Mouse (Mus musculus) hindlimb bud, embryonic 11.5 days (tissue): Measurements from ENCODE around the gene Tmem184c.

Experiments
- DNase-seq: peaks from one replicate; pipeline ENCODE4 v3.0.0-alpha.2; 2012; ENCODE audit warnings: low read depth, low spot score; ENCODE audit errors: extremely low spot score

Gene Tmem184c

DNA sequence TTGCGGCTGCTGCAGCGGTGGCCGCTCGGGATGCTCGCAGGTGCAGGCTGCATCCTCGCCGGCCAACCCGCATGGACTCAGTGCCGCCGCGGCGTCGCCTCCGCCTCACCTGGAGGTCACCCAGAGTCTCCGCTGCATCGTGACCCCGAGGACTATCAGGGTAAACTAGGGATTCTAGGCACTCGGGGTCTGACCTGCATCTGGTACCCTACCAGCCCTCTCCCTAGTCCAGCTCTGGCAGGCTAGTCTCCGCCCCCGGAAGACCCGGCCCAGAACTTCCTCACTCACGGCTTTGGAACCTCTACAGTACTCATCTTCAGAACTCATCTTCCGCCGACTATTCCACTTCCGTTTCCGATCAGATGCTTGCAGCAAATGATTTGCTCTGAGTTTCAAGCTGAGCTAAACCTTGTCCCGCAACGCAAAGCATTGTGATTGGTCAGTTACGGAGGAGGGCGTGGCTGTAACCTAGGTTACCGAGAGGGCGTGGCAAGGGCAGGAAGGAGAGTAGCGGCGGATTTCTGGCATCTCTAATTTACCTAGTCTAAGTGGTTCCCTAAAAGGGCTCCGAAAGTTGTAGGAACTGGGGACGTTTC lies at the start of gene Tmem184c:
Gene Tmem184c (minus strand): TSS at position 325 of the 596 bp plus-strand sequence.
- peak; percentile 96 for DNase-seq

DNA sequence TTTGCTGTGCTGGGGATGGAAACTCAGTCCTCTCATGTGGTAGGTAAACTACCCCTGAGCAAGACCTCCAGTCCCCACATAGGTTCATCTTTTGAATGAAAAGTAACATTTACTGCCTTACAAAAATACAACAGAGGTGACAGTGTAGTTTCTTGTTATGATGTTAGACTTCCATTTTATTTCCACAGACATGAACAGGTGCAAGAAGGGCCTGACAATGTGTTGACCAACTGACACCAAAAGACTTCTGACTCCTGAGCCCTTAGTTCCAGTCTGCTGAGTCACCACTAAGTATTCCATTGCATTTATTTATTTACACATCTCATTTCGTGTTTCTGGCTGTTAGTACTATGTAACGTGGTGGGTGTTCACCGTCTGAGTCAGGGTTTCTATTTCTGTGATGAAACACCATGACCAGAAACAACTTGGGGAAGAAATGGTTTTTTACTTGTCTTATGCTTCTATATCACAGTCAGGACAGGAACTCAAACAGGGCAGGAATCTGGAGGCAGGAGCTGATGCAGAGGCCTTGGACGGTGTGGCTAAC lies 49.1 kb upstream of the Tmem184c start:
- DNase-seq, result no peak

DNA sequence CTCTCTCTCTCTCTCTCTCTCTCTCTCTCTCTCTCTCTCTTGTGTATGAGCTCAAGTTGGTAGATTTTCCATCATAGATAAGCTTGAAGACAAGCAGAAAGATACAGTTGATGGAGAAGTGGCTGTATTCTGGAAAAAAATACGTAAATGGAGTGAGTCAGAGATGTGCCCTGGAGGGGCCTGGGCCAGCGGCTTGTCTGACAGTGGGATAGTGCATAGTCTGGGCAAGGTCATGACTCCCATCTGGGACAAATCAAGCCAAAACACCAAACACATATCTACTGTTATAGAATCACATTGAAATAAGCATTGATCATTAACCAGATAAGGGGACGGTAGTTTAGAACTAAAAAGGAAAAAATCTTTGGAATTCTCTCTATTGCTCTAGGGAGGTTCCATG lies 47.9 kb upstream of the Tmem184c start:
- DNase-seq, result no peak

DNA sequence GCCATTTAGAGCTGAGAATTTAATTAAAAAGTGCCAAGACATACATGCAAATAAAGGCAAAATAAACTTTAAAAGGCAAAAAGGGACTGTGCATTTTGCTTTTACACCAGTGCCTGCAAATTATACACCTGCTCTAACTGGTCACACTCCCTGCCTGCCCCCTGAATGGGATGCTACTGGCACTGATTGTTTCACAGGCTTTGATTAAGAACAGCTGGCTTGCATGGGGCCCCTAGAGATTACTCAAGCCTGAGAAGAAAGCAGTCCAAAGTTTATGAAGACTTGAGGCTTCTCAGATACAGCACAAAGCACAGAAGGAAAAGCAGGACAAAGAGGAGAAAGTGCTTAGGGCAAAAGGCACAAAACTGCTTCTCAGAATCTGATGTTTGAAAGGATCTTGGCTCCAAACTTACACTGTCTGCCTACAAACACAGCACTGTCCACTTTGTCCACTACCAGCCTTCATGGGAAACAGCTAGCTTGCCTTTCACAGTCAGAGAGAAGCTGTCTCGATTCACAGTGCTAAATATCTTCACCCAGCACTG lies 40.2 kb upstream of the Tmem184c start:
- no peak for DNase-seq

DNA sequence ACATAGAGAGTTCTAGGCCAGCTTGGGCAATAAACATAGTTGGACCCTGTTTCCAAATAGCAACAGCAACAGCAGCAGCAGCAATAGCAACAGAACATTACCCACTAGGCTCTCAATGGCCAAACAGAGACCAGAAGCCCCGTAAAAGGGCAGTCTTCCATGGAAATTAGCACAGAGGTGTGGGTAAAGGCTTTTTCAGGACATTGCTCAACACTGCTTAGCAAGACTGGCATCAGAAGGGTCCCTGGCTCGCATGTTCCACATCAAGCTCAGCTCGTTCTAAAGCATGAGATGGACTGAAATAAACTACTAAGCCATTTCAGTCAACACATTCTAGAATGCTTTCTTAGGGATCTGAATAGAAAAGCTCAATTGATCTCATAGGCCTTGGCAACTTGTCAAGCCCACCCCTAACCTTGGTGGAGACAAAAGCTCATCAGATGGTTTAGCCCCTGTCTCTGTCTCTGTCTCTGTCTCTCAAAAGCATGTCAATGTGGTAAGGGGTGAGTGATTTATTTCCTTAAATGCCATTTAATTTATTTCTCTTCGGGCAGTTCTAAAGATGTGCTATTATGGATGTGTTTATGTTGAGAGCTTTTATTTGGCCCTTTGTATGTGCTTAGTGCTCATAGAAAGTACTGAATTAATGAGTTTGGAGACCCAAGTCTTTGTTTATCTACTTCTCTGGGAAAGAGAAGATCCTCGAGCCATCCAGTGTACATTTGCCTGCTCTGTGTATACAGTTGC lies 29.8 kb upstream of the Tmem184c start:
- no peak for DNase-seq

DNA sequence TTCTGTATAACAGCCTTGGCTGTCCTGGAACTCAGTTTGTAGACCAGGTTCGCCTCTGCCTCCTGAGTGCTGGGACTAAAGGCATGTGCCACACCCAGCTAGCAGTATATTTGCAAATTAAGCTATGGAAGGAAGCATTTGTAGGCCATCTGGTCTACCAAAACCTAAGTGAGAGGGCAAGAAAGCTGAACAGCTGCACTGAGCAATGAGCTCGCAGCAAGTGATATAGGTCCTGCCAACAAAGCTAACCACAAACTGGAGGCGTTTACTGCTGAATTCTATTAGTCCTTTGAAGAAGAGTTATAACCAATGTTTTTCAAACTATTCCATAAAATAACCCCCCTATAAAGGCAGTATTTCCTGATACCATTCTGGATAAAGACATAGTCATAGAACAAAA lies 27.1 kb upstream of the Tmem184c start:
- DNase-seq, result no peak

DNA sequence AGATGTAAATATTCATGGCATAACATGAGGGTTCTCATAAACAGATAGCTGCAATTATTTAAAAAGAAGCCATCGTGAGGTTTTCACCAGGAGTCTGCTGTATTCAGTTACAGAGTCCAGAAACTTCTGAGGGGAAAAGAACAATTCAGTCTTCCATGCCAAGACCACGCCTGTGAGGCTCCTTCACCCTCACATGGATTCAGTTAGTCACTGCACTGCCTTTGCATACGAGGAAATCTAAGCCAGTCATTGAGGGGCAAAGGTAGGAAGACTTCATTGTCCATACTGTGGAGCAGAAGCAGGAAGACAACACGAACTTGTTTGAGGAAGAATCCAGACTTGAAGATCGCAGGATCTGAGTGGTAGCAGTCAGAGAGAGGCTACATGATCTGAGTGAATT lies 23.5 kb upstream of the Tmem184c start:
- no peak for DNase-seq

DNA sequence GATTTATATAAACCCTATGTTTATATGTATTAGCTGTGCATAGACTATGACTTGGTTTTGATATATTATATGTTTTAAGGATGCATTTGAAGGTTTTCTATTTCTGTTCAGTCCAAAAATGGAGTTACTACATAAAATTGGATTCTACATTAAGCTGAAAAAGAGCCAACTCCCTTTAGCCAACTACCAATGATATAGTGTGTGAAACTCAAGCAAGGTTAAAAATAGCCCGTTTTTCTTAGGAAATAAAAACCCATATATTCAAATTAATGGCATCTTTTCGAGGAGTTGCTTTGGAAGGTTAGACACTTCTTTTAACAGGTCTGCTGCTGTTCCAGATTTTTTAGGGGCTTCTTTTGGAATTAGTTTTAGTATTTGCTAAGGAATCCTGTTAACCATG lies 22.7 kb upstream of the Tmem184c start:
- DNase-seq, result no peak

DNA sequence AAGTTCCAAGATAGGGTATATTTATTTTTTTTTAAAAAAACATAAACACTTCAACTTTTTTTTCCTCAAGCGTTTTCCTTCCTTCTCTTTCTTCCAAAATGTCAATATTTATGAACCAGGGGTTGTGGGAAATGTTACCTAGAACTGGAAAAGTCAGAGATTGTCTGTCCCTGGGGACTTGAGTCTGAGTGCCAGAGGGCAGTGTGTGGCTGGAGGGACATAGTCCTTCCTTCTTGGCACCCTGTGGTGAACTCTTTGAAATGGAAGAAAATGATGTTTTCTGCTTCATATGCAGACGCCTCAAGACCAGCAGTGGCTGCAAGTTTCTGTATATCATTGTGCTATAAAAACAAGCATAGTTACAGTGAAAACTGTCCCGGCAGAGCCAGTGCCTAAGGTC lies 20.2 kb upstream of the Tmem184c start:
- DNase-seq, result no peak

DNA sequence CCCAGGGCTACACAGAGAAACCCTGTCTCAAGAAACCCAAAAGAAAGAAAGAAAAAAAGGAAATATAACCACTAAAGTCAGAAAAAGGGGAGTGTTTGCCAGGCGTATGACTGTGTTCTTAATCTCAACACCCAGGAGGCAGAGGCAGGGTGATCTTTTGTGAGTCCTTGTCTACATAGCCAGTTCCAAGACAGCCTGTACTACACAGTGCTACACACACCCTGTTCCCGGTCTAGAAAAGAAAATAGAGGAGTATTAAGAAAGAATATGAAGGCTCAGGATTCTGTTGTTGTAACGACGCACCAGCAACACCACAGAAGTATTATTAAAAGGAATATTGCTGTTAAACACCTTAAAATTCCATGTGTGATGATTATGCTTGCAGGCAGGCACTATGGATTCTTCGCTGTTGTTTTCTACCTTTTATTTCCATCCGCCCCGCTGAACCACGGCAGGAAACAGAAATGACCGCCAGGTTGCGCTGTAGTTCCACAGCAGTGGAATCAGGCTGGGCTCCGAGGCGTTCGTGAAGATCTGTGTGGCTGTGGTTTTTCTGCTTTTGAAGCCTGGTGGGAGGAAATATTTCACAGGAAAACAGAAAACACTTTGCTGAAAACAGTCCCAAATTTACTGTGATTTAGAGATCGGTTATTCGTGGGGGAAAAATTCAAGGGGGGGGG lies 19.5 kb upstream of the Tmem184c start:
- DNase-seq, result peak; percentile 75

DNA sequence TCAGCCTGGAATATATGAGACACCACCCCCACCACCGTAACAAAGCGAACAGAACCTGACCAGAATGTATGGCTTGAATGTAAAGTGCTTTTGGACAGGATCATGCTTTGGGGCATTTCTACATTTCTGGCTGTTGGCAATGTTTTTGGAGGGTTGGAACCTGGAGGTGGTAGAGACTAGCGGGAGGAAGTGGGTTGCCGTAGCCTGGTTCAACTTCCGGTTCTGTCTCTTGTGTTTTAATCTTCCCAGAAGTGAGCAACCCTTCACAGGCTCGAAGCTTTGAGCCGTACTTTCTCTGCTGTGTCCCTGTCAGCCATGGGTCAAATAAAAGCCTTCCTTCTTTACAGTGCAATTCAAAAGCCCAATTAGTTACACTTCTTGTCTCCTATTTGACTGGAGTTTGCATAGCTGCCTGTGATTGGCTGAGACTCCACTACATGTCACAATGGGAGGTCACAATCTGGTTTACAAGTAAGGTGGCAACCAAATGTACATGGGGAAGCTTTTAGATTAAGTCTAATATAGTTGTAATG lies 13.2 kb upstream of the Tmem184c start:
- DNase-seq, result no peak

DNA sequence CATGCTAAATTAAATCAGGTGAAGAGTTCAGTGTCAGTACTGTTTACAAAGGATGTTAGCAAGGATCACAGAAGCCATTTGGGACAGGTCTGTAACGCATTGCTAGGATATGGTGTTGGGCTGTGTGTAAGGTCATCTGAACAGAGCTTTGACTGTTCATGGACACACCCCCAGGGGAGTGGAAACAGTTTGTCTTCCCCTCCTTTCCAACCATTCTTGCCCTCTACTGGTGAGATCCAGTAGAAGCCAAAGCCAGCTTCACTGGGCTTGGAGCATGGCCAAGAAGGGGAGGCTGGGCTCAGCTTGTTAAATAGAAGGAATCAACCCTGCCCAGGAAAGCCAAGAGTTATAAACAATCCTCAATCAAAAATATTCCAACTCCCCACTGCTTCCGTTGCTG lies 7.4 kb upstream of the Tmem184c start:
- DNase-seq, result no peak

DNA sequence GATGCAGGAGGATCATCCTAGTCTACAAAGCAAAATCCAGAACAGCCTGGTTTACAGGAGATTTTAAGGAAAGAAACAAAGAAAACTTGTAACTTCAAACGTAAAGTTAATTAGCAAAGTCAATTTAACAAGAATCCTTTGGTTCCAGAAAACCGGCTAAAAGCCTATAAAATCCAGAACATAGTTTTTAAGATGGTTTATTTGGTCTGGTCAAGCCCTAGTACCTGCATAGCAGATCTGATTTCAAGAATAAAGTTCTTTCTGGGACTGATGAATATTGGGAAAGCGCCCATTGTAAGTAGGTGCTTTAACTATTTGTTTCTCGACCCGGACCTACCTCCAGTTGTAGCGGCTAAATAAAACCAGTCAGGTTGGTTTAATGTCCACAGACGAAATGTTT lies 877 bp downstream of the Tmem184c start:
- DNase-seq, result no peak

DNA sequence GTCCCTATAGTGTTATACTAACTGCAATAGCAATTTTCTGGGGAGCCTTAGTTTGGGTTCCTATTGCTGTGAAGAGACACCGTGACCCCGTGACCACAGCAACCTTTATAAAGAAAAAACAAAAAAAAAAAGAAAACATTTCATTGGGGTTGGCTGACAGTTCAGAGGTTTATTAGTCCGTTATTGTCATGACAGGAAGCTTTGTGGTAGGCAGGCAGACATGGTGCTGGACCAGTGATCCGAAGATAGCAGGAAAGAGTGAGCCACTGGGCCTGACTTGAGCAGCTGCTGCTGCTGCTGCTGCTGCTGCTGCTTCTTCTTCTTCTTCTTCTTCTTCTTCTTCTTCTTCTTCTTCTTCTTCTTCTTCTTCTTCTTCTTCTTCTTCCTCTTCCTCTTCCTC lies 26.3 kb downstream of the Tmem184c start:
- no peak for DNase-seq

DNA sequence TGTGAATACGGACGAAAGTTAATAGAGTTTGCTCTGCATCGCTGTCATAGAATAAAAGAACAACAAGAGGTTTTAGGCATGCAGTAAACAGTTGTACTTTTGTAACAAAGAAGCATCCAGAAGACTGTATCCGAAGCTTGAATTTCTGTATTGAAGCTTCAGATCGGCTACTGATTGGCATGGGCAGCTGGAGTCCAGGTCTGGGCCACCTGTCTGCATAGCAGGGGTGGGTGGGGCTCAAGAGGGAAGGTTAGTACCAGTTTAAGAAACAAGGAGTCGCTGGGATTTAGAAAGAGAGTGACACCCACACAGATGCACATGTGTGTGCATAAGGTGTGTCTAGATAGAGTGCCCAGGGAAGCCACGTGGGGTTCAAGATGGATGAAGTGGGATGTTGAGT lies 32.8 kb downstream of the Tmem184c start:
- no peak for DNase-seq

DNA sequence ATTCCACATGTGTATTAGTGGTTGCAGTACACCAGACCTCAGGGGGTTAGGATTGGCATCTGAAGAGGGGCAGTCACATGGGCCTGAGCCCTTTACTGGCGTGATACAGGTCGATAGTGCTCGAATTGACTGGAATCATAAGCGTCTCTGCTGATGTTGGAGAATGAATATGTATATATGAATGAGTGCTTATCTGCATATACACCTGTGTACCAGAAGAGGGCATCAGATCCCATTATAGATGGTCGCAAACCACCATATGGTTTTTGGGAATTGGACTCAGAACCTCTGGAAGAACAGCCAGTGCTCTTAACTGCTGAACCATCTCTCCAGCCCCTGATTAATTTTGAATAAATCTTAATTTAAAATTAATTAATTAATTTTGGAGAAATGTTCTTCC lies 36.3 kb downstream of the Tmem184c start:
- DNase-seq, result no peak

DNA sequence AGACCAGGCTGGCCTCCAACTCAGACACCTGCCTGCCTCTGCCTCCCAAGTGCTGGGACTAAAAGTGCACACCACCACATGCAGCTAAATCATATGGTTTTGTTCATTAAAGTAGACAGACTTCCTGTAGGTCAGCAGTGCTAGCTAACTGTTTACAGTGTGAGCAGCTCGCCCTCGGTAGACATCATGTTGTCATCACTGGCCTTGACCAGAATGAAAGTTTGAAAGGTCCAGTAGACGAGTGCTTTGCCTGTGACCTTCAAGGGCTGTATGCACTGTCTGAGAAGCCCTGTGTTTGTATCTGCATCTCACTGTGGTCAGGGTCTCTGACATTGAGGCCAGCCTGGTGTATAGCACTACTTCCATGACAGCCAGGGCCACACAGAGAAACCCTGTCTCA lies 49.1 kb downstream of the Tmem184c start:
- DNase-seq, result no peak

DNA sequence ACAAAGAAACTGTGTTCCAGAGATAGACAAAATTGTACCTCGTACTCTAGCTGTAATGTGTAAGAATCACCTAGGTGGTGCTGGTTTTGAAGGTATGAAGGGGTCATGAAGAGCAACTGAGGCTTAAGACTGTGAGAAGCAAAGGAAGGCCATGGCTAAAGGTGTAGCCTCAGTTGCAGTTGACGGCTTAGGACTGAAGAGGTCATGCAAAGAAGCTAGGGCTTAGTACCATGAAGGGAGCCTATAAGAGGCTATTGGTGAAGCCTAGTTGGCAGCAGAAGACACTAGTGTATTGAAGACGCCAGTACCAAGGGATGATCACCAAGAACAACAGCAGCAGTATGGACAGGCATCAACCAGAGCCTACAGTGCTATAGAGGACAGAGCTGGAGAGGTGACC lies 58.0 kb downstream of the Tmem184c start:
- no peak for DNase-seq

DNA sequence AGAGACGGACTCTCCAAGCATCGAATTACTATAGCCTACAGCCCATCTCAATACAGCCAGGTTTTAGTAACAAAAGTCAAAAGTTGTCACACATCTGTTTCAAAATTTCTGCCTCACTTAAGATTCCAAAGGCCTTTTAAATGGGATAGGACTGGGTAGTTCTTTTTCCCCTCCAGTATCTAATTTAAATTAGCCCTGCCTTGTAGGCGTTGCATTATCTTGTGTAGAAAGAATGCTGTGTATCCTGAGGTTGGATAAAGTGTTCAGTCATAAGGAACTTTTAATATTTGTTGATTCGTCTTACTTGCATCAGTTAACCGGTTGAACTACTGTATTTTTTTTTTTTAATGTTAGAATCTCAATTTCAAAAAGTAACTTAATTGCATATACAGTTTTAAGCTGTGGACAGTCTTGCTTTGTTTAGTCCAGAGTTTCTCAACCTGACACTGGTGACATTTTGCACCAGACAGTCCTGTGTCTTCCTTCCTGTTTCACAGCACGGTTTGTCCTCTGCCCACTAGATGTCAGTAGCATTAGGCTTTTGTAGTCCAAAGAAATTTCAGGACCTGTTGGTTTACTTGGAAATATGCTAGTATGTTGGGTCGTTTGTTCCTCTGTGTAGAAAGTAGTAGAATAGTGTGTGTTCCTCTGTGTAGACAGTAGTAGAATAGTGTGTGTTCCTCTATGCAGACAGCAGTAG lies 60.5 kb downstream of the Tmem184c start:
- no peak for DNase-seq

DNA sequence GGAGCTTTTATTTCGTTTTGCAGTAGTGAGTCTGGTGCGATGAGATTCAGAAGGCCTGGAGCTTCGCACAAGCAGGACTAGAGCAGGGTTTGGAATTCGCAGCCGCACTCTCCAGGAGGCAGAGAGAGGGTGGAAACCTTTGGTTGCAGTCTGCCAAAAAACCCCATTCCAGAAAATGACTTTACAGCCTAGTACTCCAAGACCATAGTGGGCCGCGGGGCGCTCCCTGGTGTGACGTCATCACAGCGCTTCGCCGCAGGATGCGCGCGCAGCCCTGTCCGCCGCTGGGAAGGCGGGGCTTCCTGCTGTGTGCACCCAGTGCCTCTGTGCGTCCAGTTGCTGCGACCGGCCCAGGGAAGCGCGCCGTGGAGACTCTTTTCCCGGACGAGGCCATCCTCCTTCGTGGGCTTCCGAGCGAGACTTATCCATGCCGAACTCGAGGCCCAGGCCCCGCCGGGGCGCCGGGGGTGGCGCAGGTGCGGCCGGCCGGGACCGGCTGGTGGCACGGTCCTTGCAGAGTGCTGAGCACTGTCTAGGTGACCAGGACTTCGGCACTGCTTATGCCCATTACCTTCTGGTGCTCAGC lies 61.3 kb downstream of the Tmem184c start, which contains the start of gene Prmt9:
Gene Prmt9 (plus strand): TSS at position 277 of the 586 bp plus-strand sequence.
- peak; percentile 58 for DNase-seq
